Mouse (Mus musculus) midbrain, embryonic 15.5 days (tissue): ENCODE data around the gene Rasl2-9. TPM values are rescaled to one million over a fixed set of nuclear protein-coding genes. Genes with fewer than 3 reads are reported as not detected.
"Not testable (repeated sequence)": the region's sequence is repeated elsewhere in the genome, so short reads cannot be mapped to it uniquely, and the experiment has no call there.

ENCODE experiments used
- ATAC-seq: fragments of 200-750 bp; cut with Nextera tagmentation; replicated peaks from 2 replicates; pipeline ENCODE4 v1.8.0; 2017; ENCODE audit warnings: moderate TSS enrichment
- H3K27ac ChIP-seq: fragments of 300-500 bp; sonication (generic); 2 replicates; pipeline ENCODE4 v1.5.1; 2015; ENCODE audit warnings: mild to moderate bottlenecking, inconsistent platforms
- H3K27me3 ChIP-seq: fragments of 300-500 bp; sonication (generic); replicated peaks from 2 replicates; pipeline ENCODE4 v1.6.1; 2015; ENCODE audit warnings: inconsistent platforms
- H3K36me3 ChIP-seq: fragments of 300-500 bp; sonication (generic); replicated peaks from 2 replicates; pipeline ENCODE4 v1.6.1; 2015; ENCODE audit warnings: inconsistent platforms
- H3K4me1 ChIP-seq: fragments of 300-500 bp; sonication (generic); 2 replicates; pipeline ENCODE4 v1.6.1; 2015; ENCODE audit warnings: inconsistent platforms
- H3K4me2 ChIP-seq: fragments of 300-500 bp; sonication (generic); 2 replicates; pipeline ENCODE4 v1.6.1; 2015; ENCODE audit warnings: inconsistent platforms, mild to moderate bottlenecking, moderate library complexity
- H3K4me3 ChIP-seq: fragments of 300-500 bp; sonication (generic); 2 replicates; pipeline ENCODE4 v1.5.1; 2015; ENCODE audit warnings: mild to moderate bottlenecking, inconsistent platforms
- H3K9ac ChIP-seq: fragments of 300-500 bp; sonication (generic); 2 replicates; pipeline ENCODE4 v1.6.1; 2015; ENCODE audit warnings: mild to moderate bottlenecking, inconsistent platforms
- H3K9me3 ChIP-seq: fragments of 300-500 bp; sonication (generic); 2 replicates; pipeline ENCODE4 v1.6.1; 2016; ENCODE audit warnings: inconsistent platforms
- WGBS: fragments of 180-500 bp; shearing (Covaris S2); methylation state at CpG from one replicate; pipeline ENCODE4 v1.1.7; 2015; ENCODE audit warnings: mixed read lengths; 5-methylcytosine and 5-hydroxymethylcytosine counted together
- microRNA-seq: library from miRNA; unstranded; fragments of <30 nt; microRNA quantifications from one replicate; pipeline ENCODE4, GENCODE M21; 2016
- polyA plus RNA-seq: library from polyadenylated mRNA; unstranded; fragments of >200 nt; fragmentation: Nextera tagmentation; extraction: Ambion mirVana; gene quantifications from 2 replicates; pipeline ENCODE4 v1.2.1, GENCODE M21; 2015

The Rasl2-9 gene
- polyA plus RNA-seq, 1 experiment from 2014 or later, result 0.28 TPM

GRCm38 (mm10) chr7:5079365-5080009 is 46.3 kb downstream of the Rasl2-9 start:
- 48% methylated on average over 11 of the region's 13 CpGs for WGBS
- not testable (repeated sequence) for H3K27me3 ChIP-seq, H3K9ac ChIP-seq, H3K9me3 ChIP-seq
- H3K4me1 ChIP-seq, result peaks cover 26% of the 10 kb centered on the region
- ATAC-seq, result peak; percentile 67
- peak overlapping the region; percentile 89 for H3K27ac ChIP-seq
- H3K4me2 ChIP-seq, result peak overlapping the region; percentile 84
- peak overlapping the region; percentile 93 for H3K4me3 ChIP-seq
- peaks cover 38% of the 10 kb centered on the region for H3K36me3 ChIP-seq

- Histone ChIP-seq H3K27ac (no peak overlapping the region), H3K9ac (no peak overlapping the region), H3K27me3 (no peaks in the 10 kb centered on the region), H3K4me1 (peaks cover 13% of the 10 kb centered on the region), H3K4me3 (no peak overlapping the region), H3K36me3 (peaks cover 63% of the 10 kb centered on the region), H3K4me2 (no peak overlapping the region), H3K9me3 (no peaks in the 10 kb centered on the region)
- WGBS, result 88% methylated on average over 2 of the region's 2 CpGs
- no peak for ATAC-seq
Observed at GRCm38 (mm10) chr7:5076931-5077330, 48.8 kb downstream of the Rasl2-9 start.

GRCm38 (mm10) chr7:5074984-5075383 is 50.8 kb downstream of the Rasl2-9 start:
- Histone ChIP-seq H3K9me3 (no peaks in the 10 kb centered on the region), H3K4me1 (no peaks in the 10 kb centered on the region), H3K27ac (no peak overlapping the region), H3K4me2 (no peak overlapping the region), H3K9ac (no peak overlapping the region), H3K4me3 (no peak overlapping the region), H3K27me3 (no peaks in the 10 kb centered on the region), H3K36me3 (peaks cover 79% of the 10 kb centered on the region)
- ATAC-seq, result no peak
- WGBS, result 92% methylated on average over 5 of the region's 5 CpGs

Small RNAs within 50 kb of the gene (microRNA-seq; reads per million reads assigned to microRNA genes)
- gene Gm26217, result not detected

Other genes with a start within 250 kb of the Rasl2-9 start
- 0.54 and 0.57 TPM in 2 replicates for gene Isoc2a, start 248.8 kb downstream of the Rasl2-9 start, polyA plus RNA-seq
- 0.40 and 0.65 TPM in 2 replicates for gene Gm36210, start 219.4 kb downstream of the Rasl2-9 start, polyA plus RNA-seq
- gene Zfp628, start 210.7 kb downstream of the Rasl2-9 start, polyA plus RNA-seq, result 4.5 and 4.6 TPM in 2 replicates
- gene Nat14, start 203.9 kb downstream of the Rasl2-9 start, polyA plus RNA-seq, result 46.3 and 47.7 TPM in 2 replicates
- gene Ssc5d, start 200.2 kb downstream of the Rasl2-9 start, polyA plus RNA-seq, result 1.0 and 1.4 TPM in 2 replicates
- gene Sbk2, start 161.5 kb downstream of the Rasl2-9 start, polyA plus RNA-seq, result 0.29 TPM in 1 of 2 replicates, not detected in the other
- 0.32 and 0.41 TPM in 2 replicates for gene Sbk3, start 154.8 kb downstream of the Rasl2-9 start, polyA plus RNA-seq
- 72.6 and 77.2 TPM in 2 replicates for gene Zfp579, start 129.8 kb downstream of the Rasl2-9 start, polyA plus RNA-seq
- gene Zfp524, start 111.5 kb downstream of the Rasl2-9 start, polyA plus RNA-seq, result 7.1 and 7.7 TPM in 2 replicates
- 41.3 and 48.8 TPM in 2 replicates for gene Fiz1, start 111.3 kb downstream of the Rasl2-9 start, polyA plus RNA-seq
- gene Gm44973, start 110.5 kb downstream of the Rasl2-9 start, polyA plus RNA-seq, result 1.2 TPM in 1 of 2 replicates, not detected in the other
- gene Zfp865, start 105.6 kb downstream of the Rasl2-9 start, polyA plus RNA-seq, result 8.0 and 8.4 TPM in 2 replicates
- 64.9 and 67.8 TPM in 2 replicates for gene Ccdc106, start 105.4 kb downstream of the Rasl2-9 start, polyA plus RNA-seq
- not detected in 2 replicates for gene 4632433K11Rik, start 91.8 kb downstream of the Rasl2-9 start, polyA plus RNA-seq
- gene Zfp784, start 87.5 kb downstream of the Rasl2-9 start, polyA plus RNA-seq, result 12.3 and 13.5 TPM in 2 replicates
- 106 and 110 TPM in 2 replicates for gene Zfp580, start 74.4 kb downstream of the Rasl2-9 start, polyA plus RNA-seq
- 103 and 107 TPM in 2 replicates for gene U2af2, start 63.8 kb downstream of the Rasl2-9 start, polyA plus RNA-seq
- 119 and 124 TPM in 2 replicates for gene Epn1, start 45.7 kb downstream of the Rasl2-9 start, polyA plus RNA-seq
- gene Rfpl4, start 9.0 kb downstream of the Rasl2-9 start, polyA plus RNA-seq, result 0.14 TPM in 1 of 2 replicates, not detected in the other
- 0.03 TPM in 1 of 2 replicates, not detected in the other for gene Vmn1r55, start 23.7 kb upstream of the Rasl2-9 start, polyA plus RNA-seq
- gene Vmn1r56, start 70.8 kb upstream of the Rasl2-9 start, polyA plus RNA-seq, result not detected in 2 replicates
- gene Vmn1r57, start 92.5 kb upstream of the Rasl2-9 start, polyA plus RNA-seq, result not detected in 2 replicates
- gene Gm5065, start 224.6 kb upstream of the Rasl2-9 start, polyA plus RNA-seq, result not detected in 2 replicates
- gene Nlrp2, start 225.1 kb upstream of the Rasl2-9 start, polyA plus RNA-seq, result not detected in 2 replicates